Mouse (Mus musculus) ES-Bruce4 (cell line): ENCODE data around the gene Sstr5.

Experiments used
- CTCF ChIP-seq: IDR thresholded peaks from one replicate; pipeline ENCODE4 v1.8.1; 2011; ENCODE audit warnings: low read depth, low read length
- EP300 ChIP-seq: IDR thresholded peaks from 2 replicates; pipeline ENCODE4 v1.6.1; 2011; ENCODE audit warnings: low read depth, low read length; ENCODE audit not compliant: insufficient read depth

DNA sequence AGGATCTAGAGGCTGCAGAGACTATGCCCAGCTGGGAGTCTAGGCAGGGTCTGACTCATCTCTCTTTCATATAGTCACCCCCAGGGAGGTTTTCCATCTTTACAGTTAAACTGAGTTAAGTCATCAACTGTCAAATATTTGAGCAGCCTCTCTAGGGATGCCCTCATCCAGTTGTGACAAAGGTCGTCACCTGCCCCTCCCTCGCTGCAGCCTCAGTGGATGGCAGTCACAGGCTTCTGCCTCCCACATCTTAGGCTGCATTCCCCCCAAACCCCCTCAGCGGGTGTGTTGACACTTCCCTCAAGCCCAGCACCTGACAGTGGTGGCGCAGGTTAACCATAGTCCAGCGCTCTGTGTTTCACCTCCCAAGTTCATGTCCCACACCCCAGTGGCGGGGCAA lies 55.7 kb downstream of the Sstr5 start:
- TF ChIP-seq EP300 (no peak), CTCF (no peak)
